Mouse (Mus musculus) left cerebral cortex, adult 11 months (tissue): Measurements from ENCODE around the gene Snx32.

Source experiments
- DNase-seq: peaks from one replicate; pipeline ENCODE4 v3.0.0; 2022; ENCODE audit warnings: low spot score

Snx32 gene

GRCm38 (mm10) chr19:5483386-5484359, 26.7 kb downstream of the Snx32 start:
- DNase-seq: no peak

GRCm38 (mm10) chr19:5481398-5481797, 28.9 kb downstream of the Snx32 start:
- DNase-seq: no peak

- no peak for DNase-seq
These were observed 30.3 kb downstream of the Snx32 start for GRCm38 (mm10) chr19:5480016-5480415.

GRCm38 (mm10) chr19:5477668-5478300, 32.6 kb downstream of the Snx32 start:
- DNase-seq: no peak

GRCm38 (mm10) chr19:5477004-5477667, 33.2 kb downstream of the Snx32 start:
- no peak for DNase-seq

- no peak for DNase-seq
These were observed 35.1 kb downstream of the Snx32 start for GRCm38 (mm10) chr19:5475069-5475714.

- DNase-seq: no peak
These were observed 35.9 kb downstream of the Snx32 start for GRCm38 (mm10) chr19:5474281-5475068.

GRCm38 (mm10) chr19:5473720-5474119, 36.6 kb downstream of the Snx32 start, which contains the start of gene Efemp2:
Gene Efemp2 (plus strand): TSS chr19:5473954.
- DNase-seq: no peak

GRCm38 (mm10) chr19:5472857-5473256, 37.5 kb downstream of the Snx32 start:
- no peak for DNase-seq

- DNase-seq: no peak
These were observed 38.5 kb downstream of the Snx32 start for GRCm38 (mm10) chr19:5471846-5472245.

- DNase-seq: no peak
These were observed 42.0 kb downstream of the Snx32 start, which contains the start of gene Ctsw for GRCm38 (mm10) chr19:5468374-5468773. Gene Ctsw (minus strand): TSS chr19:5468507.

GRCm38 (mm10) chr19:5466916-5467500, 43.3 kb downstream of the Snx32 start:
- no peak for DNase-seq

GRCm38 (mm10) chr19:5465037-5465436, 45.3 kb downstream of the Snx32 start:
- DNase-seq: no peak

- DNase-seq: no peak
These were observed 46.4 kb downstream of the Snx32 start for GRCm38 (mm10) chr19:5463791-5464562.

- no peak for DNase-seq
These were observed 47.1 kb downstream of the Snx32 start for GRCm38 (mm10) chr19:5463212-5463611.

GRCm38 (mm10) chr19:5461411-5461810, 48.9 kb downstream of the Snx32 start:
- DNase-seq: no peak

- peak; percentile 83 for DNase-seq
These were observed 49.9 kb downstream of the Snx32 start, which contains the start of gene Fibp for GRCm38 (mm10) chr19:5460465-5460911. Gene Fibp (plus strand): TSS chr19:5460615.

- no peak for DNase-seq
These were observed 50.4 kb downstream of the Snx32 start for GRCm38 (mm10) chr19:5459896-5460295.

GRCm38 (mm10) chr19:5459019-5459418, 51.3 kb downstream of the Snx32 start:
- DNase-seq: no peak
